Mouse (Mus musculus) limb, embryonic 11.5 days (tissue): ENCODE measurements around the gene Rasgrp2. TPM values are rescaled to one million over a fixed set of nuclear protein-coding genes. Genes with fewer than 3 reads are reported as not detected.
A peak's percentile ranks its signal among the peaks of the same experiment; 100 is the strongest.

Source experiments
- ATAC-seq: fragments of 200-750 bp; cut with Nextera tagmentation; 2 replicates; pipeline ENCODE4 v1.8.0; 2017; ENCODE audit warnings: low read depth; ENCODE audit not compliant: insufficient number of reproducible peaks, low FRiP score, low TSS enrichment
- DNase-seq: peaks from one replicate; pipeline ENCODE4 v3.0.0-alpha.2; 2015; ENCODE audit warnings: low spot score
- H3K27ac ChIP-seq: fragments of 300-500 bp; sonication (generic); replicated peaks from 2 replicates; pipeline ENCODE4 v1.5.1; 2014; ENCODE audit warnings: low read depth, mild to moderate bottlenecking, low read length
- H3K27me3 ChIP-seq: fragments of 300-500 bp; sonication (generic); 2 replicates; pipeline ENCODE4 v1.6.1; 2014; ENCODE audit warnings: mild to moderate bottlenecking, low read length, mixed read lengths; ENCODE audit not compliant: control insufficient read depth, insufficient read depth
- H3K36me3 ChIP-seq: fragments of 300-500 bp; sonication (generic); 2 replicates; pipeline ENCODE4 v1.6.1; 2014; ENCODE audit warnings: mild to moderate bottlenecking, low read length, moderate library complexity, mixed read lengths; ENCODE audit not compliant: control insufficient read depth, insufficient read depth
- H3K4me1 ChIP-seq: fragments of 300-500 bp; sonication (generic); 2 replicates; pipeline ENCODE4 v1.6.1; 2014; ENCODE audit warnings: low read length, mixed read lengths; ENCODE audit not compliant: control insufficient read depth, insufficient read depth
- H3K4me2 ChIP-seq: fragments of 300-500 bp; sonication (generic); 2 replicates; pipeline ENCODE4 v1.6.1; 2014; ENCODE audit warnings: low read depth, mild to moderate bottlenecking, moderate library complexity; ENCODE audit not compliant: severe bottlenecking
- H3K4me3 ChIP-seq: fragments of 300-500 bp; sonication (generic); 2 replicates; pipeline ENCODE4 v1.5.1; 2014; ENCODE audit warnings: low read depth, low read length
- H3K9ac ChIP-seq: fragments of 300-500 bp; sonication (generic); 2 replicates; pipeline ENCODE4 v1.6.1; 2014; ENCODE audit warnings: mild to moderate bottlenecking, low read length
- H3K9me3 ChIP-seq: fragments of 300-500 bp; sonication (generic); 2 replicates; pipeline ENCODE4 v1.6.1; 2016; ENCODE audit warnings: low read length; ENCODE audit not compliant: control insufficient read depth
- WGBS: fragments of 180-500 bp; shearing (Covaris S2); extraction: QIAGEN DNeasy Blood & Tissue Kit; methylation state at CpG from one replicate; pipeline ENCODE4 v1.1.7; 2014; 5-methylcytosine and 5-hydroxymethylcytosine counted together
- polyA plus RNA-seq: library from polyadenylated mRNA; unstranded; fragments of >200 nt; fragmentation: Nextera tagmentation; extraction: Ambion mirVana; gene quantifications from 2 replicates; pipeline ENCODE4 v1.2.1, GENCODE M21; 2014

The Rasgrp2 gene
- polyA plus RNA-seq, 1 experiment from 2014 or later, result 15.0 TPM

DNA sequence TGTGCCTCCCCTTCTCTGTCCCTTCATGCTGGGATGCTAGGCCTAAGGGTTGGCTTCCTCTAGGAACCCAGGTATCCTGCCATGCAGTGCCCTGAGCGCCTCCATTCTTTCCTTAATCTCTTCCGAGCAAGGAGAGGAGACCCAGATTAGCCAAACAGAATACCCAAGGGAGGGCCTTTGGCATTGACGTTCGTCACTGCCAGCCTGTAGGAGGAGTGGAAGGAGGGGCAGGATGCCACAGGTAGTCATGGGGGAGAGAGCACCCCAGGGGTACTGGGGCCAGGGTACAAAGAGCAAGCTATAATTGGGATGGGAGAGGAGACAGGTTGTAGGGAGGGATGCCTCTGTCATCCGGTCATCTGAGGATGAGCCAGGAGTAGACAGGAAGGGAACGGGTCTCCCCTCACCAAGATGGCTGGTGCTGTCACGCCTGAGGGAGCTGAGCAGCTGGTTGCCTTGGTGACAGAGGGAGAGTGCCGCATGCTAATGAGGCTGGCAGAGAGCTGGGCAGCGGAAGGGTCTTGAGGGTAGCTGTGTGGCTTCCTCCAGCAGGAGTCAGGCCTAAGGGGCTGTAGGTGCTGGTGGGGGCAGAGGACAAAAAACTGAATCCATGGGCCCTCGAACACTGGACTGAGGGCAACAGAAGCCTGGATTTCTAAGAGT lies 46.8 kb downstream of the Rasgrp2 start:
- no peak for ATAC-seq
- H3K4me2 ChIP-seq, result no peak overlapping the region; the same call in 1 of the 2 replicates

DNA sequence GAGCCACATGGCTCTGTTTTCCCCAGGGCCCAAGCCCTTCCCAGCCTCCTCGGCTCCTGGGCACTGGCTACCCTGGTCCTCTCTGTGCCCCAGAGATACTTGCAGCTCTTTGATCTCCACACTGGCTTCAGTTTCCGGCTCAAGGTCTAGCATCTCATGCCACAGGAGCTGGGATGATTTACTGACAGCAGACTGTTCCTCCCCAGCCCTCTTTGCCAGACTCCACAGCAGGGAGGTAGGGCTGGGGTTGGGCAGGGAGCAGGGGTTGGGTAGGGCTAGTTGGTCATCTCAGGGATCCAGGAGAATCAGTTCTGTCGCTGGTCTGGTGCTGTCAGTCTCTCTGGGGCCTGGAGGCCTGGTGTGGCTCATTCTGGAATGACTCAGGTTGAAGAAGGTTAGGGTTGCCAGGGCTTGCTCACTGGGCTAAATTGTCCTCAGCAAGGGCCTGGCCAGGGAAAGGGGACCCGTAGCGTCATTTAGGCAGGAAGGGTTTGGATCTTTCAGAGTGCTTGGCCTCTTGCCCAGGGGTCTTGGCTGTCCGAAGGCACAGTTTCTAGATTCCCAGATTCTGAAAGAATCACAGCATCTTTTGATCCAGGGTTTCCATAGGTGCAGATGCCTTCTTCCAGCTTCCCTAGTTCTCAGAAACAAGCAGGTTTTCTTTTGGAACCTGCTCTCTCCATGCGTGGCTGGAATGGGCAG lies 47.7 kb downstream of the Rasgrp2 start:
- ATAC-seq, result no peak
- no peak overlapping the region for H3K4me2 ChIP-seq
- 0 out of 2 replicates have a peak, but pooled peaks cover 3% of the 10 kb centered on the region for H3K27me3 ChIP-seq
- no peak overlapping the region for H3K9ac ChIP-seq
- H3K4me3 ChIP-seq, result no peak overlapping the region
- H3K9me3 ChIP-seq, result no peaks in the 10 kb centered on the region
- no peaks in the 10 kb centered on the region for H3K36me3 ChIP-seq
- H3K4me1 ChIP-seq, result peaks cover 7% of the 10 kb centered on the region; the same call in 1 of the 2 replicates
- 44% methylated on average over 7 of the region's 7 CpGs for whole genome bisulfite sequencing
- DNase-seq, result no peak
- no peak overlapping the region for H3K27ac ChIP-seq

More for the DNA sequence above, 46.8 kb downstream of the Rasgrp2 start:
- no peak for DNase-seq
- 0 out of 2 replicates have a peak, but pooled peaks cover 3% of the 10 kb centered on the region for H3K27me3 ChIP-seq
- 37% methylated on average over 10 of the region's 10 CpGs for WGBS
- H3K36me3 ChIP-seq, result no peaks in the 10 kb centered on the region
- no peak overlapping the region for H3K4me3 ChIP-seq
- H3K27ac ChIP-seq, result no peak overlapping the region
- no peak overlapping the region for H3K9ac ChIP-seq
- H3K4me1 ChIP-seq, result peaks cover 7% of the 10 kb centered on the region; the same call in 1 of the 2 replicates
- no peaks in the 10 kb centered on the region for H3K9me3 ChIP-seq

DNA sequence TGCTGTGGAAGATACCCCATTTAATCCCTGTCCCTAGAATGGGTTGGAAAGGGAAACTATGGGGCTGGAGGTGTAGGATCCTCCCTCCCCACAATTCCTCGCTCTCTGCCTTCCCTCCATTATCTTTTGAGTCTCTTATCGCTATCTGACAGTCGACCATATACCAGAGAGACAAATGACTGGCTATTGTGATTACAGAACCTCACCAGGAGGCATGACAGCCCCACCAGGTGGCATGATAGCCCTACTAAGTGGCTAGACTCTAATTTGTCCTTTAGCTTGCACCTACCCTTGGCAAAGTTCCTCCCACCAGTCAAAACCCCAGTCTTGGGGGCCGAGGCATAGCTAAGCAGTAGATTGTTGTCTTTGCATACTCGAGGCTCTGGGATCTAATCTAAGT lies 49.6 kb downstream of the Rasgrp2 start:
- DNase-seq (no peak), ATAC-seq (no peak)
- no peak overlapping the region for H3K4me2 ChIP-seq
- H3K27me3 ChIP-seq, result 0 out of 2 replicates have a peak, but pooled peaks cover 3% of the 10 kb centered on the region
- 31% methylated on average over 5 of the region's 5 CpGs for WGBS
- no peaks in the 10 kb centered on the region for H3K36me3 ChIP-seq
- H3K27ac ChIP-seq, result no peak overlapping the region
- peaks cover 7% of the 10 kb centered on the region; the same call in 1 of the 2 replicates for H3K4me1 ChIP-seq
- no peak overlapping the region for H3K9ac ChIP-seq
- H3K9me3 ChIP-seq, result no peaks in the 10 kb centered on the region
- no peak overlapping the region for H3K4me3 ChIP-seq

DNA sequence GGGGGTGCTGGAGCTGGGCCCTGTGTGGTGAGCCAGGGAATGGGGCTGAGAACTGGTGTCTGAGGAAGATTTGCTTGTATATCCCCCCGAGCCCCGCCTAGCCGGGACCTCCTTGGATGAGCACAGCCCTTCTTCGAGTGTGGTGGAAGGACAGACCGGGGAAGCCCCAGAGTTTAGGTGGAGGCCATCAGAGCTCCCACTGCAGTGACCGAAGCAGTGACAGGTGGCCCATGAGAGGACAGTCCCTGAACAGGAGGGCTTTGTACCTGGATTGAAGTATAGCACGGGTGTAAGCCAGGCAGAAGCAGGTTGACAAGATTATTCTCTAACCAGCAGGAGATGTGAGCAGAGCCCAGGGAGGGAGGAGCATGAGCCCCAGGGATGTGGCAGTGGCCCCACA lies 50.7 kb downstream of the Rasgrp2 start:
- no peak overlapping the region for H3K4me3 ChIP-seq
- no peak overlapping the region for H3K9ac ChIP-seq
- H3K9me3 ChIP-seq, result no peaks in the 10 kb centered on the region
- no peak overlapping the region for H3K4me2 ChIP-seq
- H3K4me1 ChIP-seq, result peaks cover 7% of the 10 kb centered on the region; the same call in 1 of the 2 replicates
- H3K27ac ChIP-seq, result no peak overlapping the region
- H3K36me3 ChIP-seq, result no peaks in the 10 kb centered on the region
- ATAC-seq (no peak), DNase-seq (no peak)
- WGBS, result 67% methylated on average over 7 of the region's 7 CpGs
- 0 out of 2 replicates have a peak, but pooled peaks cover 3% of the 10 kb centered on the region for H3K27me3 ChIP-seq

DNA sequence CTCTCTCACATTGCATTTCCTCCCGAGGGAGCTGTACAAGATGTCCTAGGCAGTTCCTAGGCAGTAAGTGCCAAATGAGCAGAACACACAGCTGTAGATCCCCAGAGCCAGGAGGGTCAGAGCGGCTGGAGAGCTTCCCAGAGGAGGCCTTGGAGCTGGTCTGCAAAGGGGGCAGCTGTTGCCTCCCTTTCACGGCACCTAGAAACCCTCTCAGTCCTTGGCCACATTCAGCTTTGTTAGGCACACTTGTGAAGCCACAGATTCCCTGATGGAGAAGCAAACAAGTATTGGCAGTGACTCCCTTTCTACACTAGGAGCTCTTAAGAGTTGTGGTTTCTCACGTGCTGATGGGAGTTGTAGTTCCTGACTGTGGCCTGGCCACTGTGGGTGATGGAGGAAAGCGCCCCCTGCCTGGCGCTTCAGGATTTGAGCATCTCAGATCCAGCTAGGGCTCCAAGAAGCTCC lies 52.9 kb downstream of the Rasgrp2 start:
- Histone ChIP-seq H3K36me3 (no peaks in the 10 kb centered on the region), H3K4me3 (no peak overlapping the region), H3K4me2 (no peak overlapping the region), H3K27ac (no peak overlapping the region), H3K27me3 (0 out of 2 replicates have a peak, but pooled peaks cover 6% of the 10 kb centered on the region), H3K9me3 (no peaks in the 10 kb centered on the region), H3K4me1 (0 out of 2 replicates have a peak, but pooled peaks cover 3% of the 10 kb centered on the region), H3K9ac (no peak overlapping the region)
- ATAC-seq, result peak; percentile 65; the same call in 1 of the 2 replicates
- DNase-seq, result peak; percentile 80
- WGBS, result 28% methylated on average over 6 of the region's 6 CpGs

DNA sequence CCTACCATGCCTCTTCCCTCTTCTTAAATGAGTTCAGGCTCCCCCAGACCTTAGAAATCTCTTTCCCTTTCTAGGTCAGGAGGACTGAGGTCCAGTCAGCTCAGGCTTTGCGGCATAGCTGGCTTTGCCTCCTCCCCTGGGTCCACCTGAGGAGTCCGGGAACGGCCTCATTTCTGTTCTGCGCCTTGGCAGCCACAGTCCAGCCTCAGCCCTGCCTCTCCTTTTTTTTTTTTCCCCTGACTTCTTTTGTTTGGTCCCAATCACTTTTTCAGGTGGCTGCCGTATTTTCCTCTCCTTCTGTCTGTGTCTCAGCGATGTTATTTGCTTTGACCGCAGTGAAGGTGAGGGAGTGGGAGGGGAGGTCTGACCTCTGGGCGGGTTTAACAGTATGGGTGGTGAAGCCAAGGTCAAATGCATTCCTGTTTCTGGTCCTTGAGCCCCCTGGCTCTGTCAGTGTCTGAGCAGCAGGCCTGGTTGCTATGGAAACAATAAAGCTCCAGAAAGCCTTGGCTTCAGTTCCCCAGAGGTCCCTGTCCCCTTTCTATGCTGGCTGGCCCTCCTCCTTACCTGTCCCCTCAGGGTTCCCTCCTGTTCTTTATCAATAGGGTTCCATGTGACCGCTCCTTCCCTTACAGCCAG lies 53.7 kb downstream of the Rasgrp2 start:
- 63% methylated on average over 9 of the region's 9 CpGs for WGBS
- DNase-seq, result no peak
- no peaks in the 10 kb centered on the region for H3K4me1 ChIP-seq
- ATAC-seq, result no peak
- no peaks in the 10 kb centered on the region for H3K9me3 ChIP-seq
- H3K9ac ChIP-seq, result no peak overlapping the region
- no peaks in the 10 kb centered on the region for H3K36me3 ChIP-seq
- H3K27me3 ChIP-seq, result 0 out of 2 replicates have a peak, but pooled peaks cover 6% of the 10 kb centered on the region
- H3K4me3 ChIP-seq, result no peak overlapping the region
- no peak overlapping the region for H3K27ac ChIP-seq
- H3K4me2 ChIP-seq, result no peak overlapping the region

DNA sequence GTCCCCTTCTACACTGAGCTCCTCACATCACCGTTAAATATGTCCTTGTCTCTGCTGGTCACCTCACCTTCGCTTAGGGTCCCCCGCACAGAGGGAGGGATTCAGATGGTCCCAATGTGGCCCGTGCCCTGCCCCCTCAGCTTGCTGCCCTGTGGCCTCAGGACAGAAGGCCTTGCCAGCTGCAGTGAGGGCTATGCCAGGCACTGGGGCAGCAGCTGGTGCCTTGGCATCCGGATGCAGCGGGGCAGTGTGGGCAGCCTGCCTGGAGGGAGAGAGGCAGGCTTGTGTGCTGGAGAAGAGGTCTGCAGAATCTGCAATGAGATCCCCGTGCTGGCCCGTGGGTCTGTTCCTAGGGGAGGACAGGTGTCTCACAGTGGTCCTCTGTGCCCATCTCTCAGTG lies 54.2 kb downstream of the Rasgrp2 start:
- no peaks in the 10 kb centered on the region for H3K4me1 ChIP-seq
- no peak overlapping the region for H3K4me3 ChIP-seq
- H3K27ac ChIP-seq, result no peak overlapping the region
- 80% methylated on average over 8 of the region's 8 CpGs for WGBS
- H3K9ac ChIP-seq, result no peak overlapping the region
- H3K36me3 ChIP-seq, result no peaks in the 10 kb centered on the region
- DNase-seq (no peak), ATAC-seq (no peak)
- no peak overlapping the region for H3K4me2 ChIP-seq
- no peaks in the 10 kb centered on the region for H3K9me3 ChIP-seq
- H3K27me3 ChIP-seq, result 0 out of 2 replicates have a peak, but pooled peaks cover 6% of the 10 kb centered on the region

DNA sequence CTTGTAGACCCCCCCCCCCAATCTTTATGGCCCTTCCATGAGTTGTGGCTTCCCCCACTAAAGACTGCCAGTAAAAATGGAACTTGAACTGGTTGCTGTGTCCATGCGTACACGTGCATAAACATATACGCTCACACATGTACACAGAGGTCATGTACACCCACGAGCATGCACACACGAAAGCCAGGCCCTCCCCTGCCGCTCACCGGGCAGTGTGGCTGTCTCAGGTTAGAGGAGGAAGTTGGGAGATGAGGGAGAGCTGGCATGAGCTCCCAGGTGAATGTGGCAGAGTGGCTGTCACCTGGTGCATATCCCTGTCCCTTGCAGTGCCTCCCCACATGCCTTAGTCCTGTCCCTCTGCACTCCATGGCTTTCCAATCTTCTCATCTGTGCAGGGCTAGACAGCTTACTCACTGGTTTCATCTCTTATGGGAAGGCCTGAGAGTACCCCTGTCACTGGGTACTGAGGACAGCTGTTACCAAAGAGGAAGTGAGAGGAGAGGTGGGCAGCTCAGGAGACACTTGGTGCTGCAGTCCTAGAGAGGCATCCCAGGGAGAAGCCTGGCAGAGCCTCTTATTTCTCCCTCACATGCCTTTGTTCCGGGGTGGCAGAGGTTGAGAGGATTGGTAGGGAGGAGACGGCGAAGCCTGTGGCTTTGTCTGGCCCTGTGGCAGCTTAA lies 55.0 kb downstream of the Rasgrp2 start:
- no peak overlapping the region for H3K27ac ChIP-seq
- no peak for ATAC-seq
- no peak overlapping the region for H3K4me3 ChIP-seq
- H3K9me3 ChIP-seq, result no peaks in the 10 kb centered on the region
- no peak overlapping the region for H3K9ac ChIP-seq
- H3K27me3 ChIP-seq, result 0 out of 2 replicates have a peak, but pooled peaks cover 4% of the 10 kb centered on the region
- no peak overlapping the region for H3K4me2 ChIP-seq
- no peak for DNase-seq
- 82% methylated on average over 10 of the region's 10 CpGs for WGBS
- H3K36me3 ChIP-seq, result no peaks in the 10 kb centered on the region
- H3K4me1 ChIP-seq, result no peaks in the 10 kb centered on the region
